Mouse (Mus musculus) intestine, embryonic 14.5 days (tissue): ENCODE measurements around the gene Zfp382. TPM values are rescaled to one million over a fixed set of nuclear protein-coding genes. Genes with fewer than 3 reads are reported as not detected.

Experiments
- ATAC-seq: fragments of 200-750 bp; cut with Nextera tagmentation; replicated peaks from 2 replicates; pipeline ENCODE4 v1.8.0; 2017; ENCODE audit warnings: low read depth, moderate number of reproducible peaks, moderate TSS enrichment, moderate library complexity; ENCODE audit not compliant: low FRiP score, low TSS enrichment
- DNase-seq: peaks from one replicate; pipeline ENCODE4 v3.0.0-alpha.2; 2018; ENCODE audit warnings: low spot score
- H3K27ac ChIP-seq: fragments of 300-500 bp; sonication (generic); 2 replicates; pipeline ENCODE4 v1.5.1; 2014; ENCODE audit warnings: low read depth, mild to moderate bottlenecking, control low read depth
- H3K27me3 ChIP-seq: fragments of 300-500 bp; sonication (generic); replicated peaks from 2 replicates; pipeline ENCODE4 v1.6.1; 2014; ENCODE audit warnings: low read length, control low read depth; ENCODE audit not compliant: control insufficient read depth, insufficient read depth
- H3K36me3 ChIP-seq: fragments of 300-500 bp; sonication (generic); 2 replicates; pipeline ENCODE4 v1.6.1; 2014; ENCODE audit warnings: low read length, control low read depth; ENCODE audit not compliant: control insufficient read depth, insufficient read depth
- H3K4me1 ChIP-seq: fragments of 300-500 bp; sonication (generic); replicated peaks from 2 replicates; pipeline ENCODE4 v1.6.1; 2014; ENCODE audit warnings: low read length, control low read depth, mixed read lengths; ENCODE audit not compliant: control insufficient read depth, insufficient read depth
- H3K4me2 ChIP-seq: fragments of 300-500 bp; sonication (generic); 2 replicates; pipeline ENCODE4 v1.6.1; 2014; ENCODE audit warnings: low read length
- H3K4me3 ChIP-seq: fragments of 300-500 bp; sonication (generic); 2 replicates; pipeline ENCODE4 v1.5.1; 2014; ENCODE audit warnings: low read depth, low read length, control low read depth, mixed read lengths
- H3K9ac ChIP-seq: fragments of 300-500 bp; sonication (generic); 2 replicates; pipeline ENCODE4 v1.6.1; 2014; ENCODE audit warnings: mild to moderate bottlenecking, low read length
- H3K9me3 ChIP-seq: fragments of 300-500 bp; sonication (generic); 2 replicates; pipeline ENCODE4 v1.6.1; 2016; ENCODE audit warnings: low read length, control low read depth; ENCODE audit not compliant: control insufficient read depth
- WGBS: fragments of 180-500 bp; shearing (Covaris S2); extraction: QIAGEN DNeasy Blood & Tissue Kit; methylation state at CpG from one replicate; pipeline ENCODE4 v1.1.7; 2014; 5-methylcytosine and 5-hydroxymethylcytosine counted together
- polyA plus RNA-seq: library from polyadenylated mRNA; unstranded; fragments of >200 nt; fragmentation: Nextera tagmentation; extraction: Ambion mirVana; gene quantifications from 2 replicates; pipeline ENCODE4 v1.2.1, GENCODE M21; 2014

Zfp382 gene
- 4.2 and 5.8 TPM in 2 replicates for polyA plus RNA-seq

- no peaks in the 10 kb centered on the region for H3K9me3 ChIP-seq
- H3K27ac ChIP-seq = peak within 1 kb of the TSS; percentile 73
- H3K9ac ChIP-seq = peak within 1 kb of the TSS; percentile 62
- peak within 1 kb of the TSS; percentile 64 for H3K4me3 ChIP-seq
- no peaks in the 10 kb centered on the region for H3K27me3 ChIP-seq
- H3K36me3 ChIP-seq = peaks cover 11% of the 10 kb centered on the region
- peak; percentile 92 for DNase-seq
- peak; percentile 90 for ATAC-seq
- under 1% methylated on average over 61 of the region's 61 CpGs for WGBS
- peak within 1 kb of the TSS; percentile 60 for H3K4me2 ChIP-seq
- H3K4me1 ChIP-seq = no peaks in the 10 kb centered on the region
Measured at GRCm38 (mm10) chr7:30121308-30122187, at the start of gene Zfp382. Gene Zfp382, plus strand, starts transcription at chr7:30121942.

GRCm38 (mm10) chr7:30072146-30073028 lies 49.4 kb upstream of the Zfp382 start, which contains the start of gene Zfp82:
Gene Zfp82, minus strand, starts transcription at chr7:30072900.
- DNase-seq = peak; percentile 85
- peak within 1 kb of the TSS; percentile 63 for H3K9ac ChIP-seq
- peak; percentile 91 for ATAC-seq
- H3K9me3 ChIP-seq = no peaks in the 10 kb centered on the region
- H3K36me3 ChIP-seq = peaks cover 23% of the 10 kb centered on the region
- H3K4me2 ChIP-seq = peak within 1 kb of the TSS; percentile 95
- H3K27ac ChIP-seq = peak within 1 kb of the TSS; percentile 33; the same call in 1 of the 2 replicates
- H3K4me3 ChIP-seq = peak within 1 kb of the TSS; percentile 85
- H3K27me3 ChIP-seq = no peaks in the 10 kb centered on the region
- no peaks in the 10 kb centered on the region; the same call in 1 of the 2 replicates for H3K4me1 ChIP-seq
- under 1% methylated on average over 50 of the region's 50 CpGs for WGBS

- WGBS = 88% methylated on average over 9 of the region's 9 CpGs
- Histone ChIP-seq H3K27ac (no peak overlapping the region), H3K4me3 (no peak overlapping the region), H3K4me1 (peaks cover 10% of the 10 kb centered on the region), H3K27me3 (no peaks in the 10 kb centered on the region), H3K9ac (no peak overlapping the region), H3K36me3 (peaks cover 29% of the 10 kb centered on the region), H3K4me2 (no peak overlapping the region), H3K9me3 (no peaks in the 10 kb centered on the region)
- DNase-seq = no peak
- ATAC-seq = no peak
Measured at GRCm38 (mm10) chr7:30086524-30086923, 35.2 kb upstream of the Zfp382 start.

GRCm38 (mm10) chr7:30089405-30089804 lies 32.3 kb upstream of the Zfp382 start:
- no peaks in the 10 kb centered on the region for H3K27me3 ChIP-seq
- H3K4me2 ChIP-seq = peak overlapping the region; percentile 67
- H3K4me1 ChIP-seq = peaks cover 14% of the 10 kb centered on the region
- no peak overlapping the region for H3K27ac ChIP-seq
- H3K4me3 ChIP-seq = peak overlapping the region; percentile 67
- peak overlapping the region; percentile 53 for H3K9ac ChIP-seq
- DNase-seq (no peak), ATAC-seq (no peak; the same call in 1 of the 2 replicates)
- 10% methylated on average over 6 of the region's 6 CpGs for WGBS
- peaks cover 22% of the 10 kb centered on the region for H3K36me3 ChIP-seq
- H3K9me3 ChIP-seq = no peaks in the 10 kb centered on the region

- Histone ChIP-seq H3K27ac (peak within 1 kb of the TSS; percentile 69), H3K36me3 (peaks cover 13% of the 10 kb centered on the region), H3K9ac (peak within 1 kb of the TSS; percentile 53), H3K4me2 (peak within 1 kb of the TSS; percentile 67), H3K4me1 (peaks cover 14% of the 10 kb centered on the region), H3K27me3 (no peaks in the 10 kb centered on the region), H3K9me3 (no peaks in the 10 kb centered on the region), H3K4me3 (peak within 1 kb of the TSS; percentile 67)
- peak; percentile 96 for DNase-seq
- WGBS = under 1% methylated on average over 40 of the region's 40 CpGs
- ATAC-seq = peak; percentile 91
Measured at GRCm38 (mm10) chr7:30090092-30090969, 31.4 kb upstream of the Zfp382 start, which contains the start of the genes Gm26920 and Zfp566. Gene Gm26920, minus strand, starts transcription at chr7:30090410. Gene Zfp566, minus strand, starts transcription at chr7:30090527.

- no peak for ATAC-seq
- H3K27me3 ChIP-seq = no peaks in the 10 kb centered on the region
- 11% methylated on average over 9 of the region's 9 CpGs for WGBS
- peak overlapping the region; percentile 53 for H3K9ac ChIP-seq
- H3K36me3 ChIP-seq = peaks cover 6% of the 10 kb centered on the region; the same call in 1 of the 2 replicates
- H3K4me3 ChIP-seq = peak overlapping the region; percentile 67
- H3K4me2 ChIP-seq = peak overlapping the region; percentile 67
- peaks cover 14% of the 10 kb centered on the region for H3K4me1 ChIP-seq
- no peaks in the 10 kb centered on the region for H3K9me3 ChIP-seq
- H3K27ac ChIP-seq = peak overlapping the region; percentile 36; the same call in 1 of the 2 replicates
- DNase-seq = no peak
Measured at GRCm38 (mm10) chr7:30090970-30091585, 30.7 kb upstream of the Zfp382 start.

- ATAC-seq (no peak), DNase-seq (no peak)
- Histone ChIP-seq H3K9me3 (no peaks in the 10 kb centered on the region), H3K36me3 (no peaks in the 10 kb centered on the region), H3K4me3 (no peak overlapping the region), H3K27ac (no peak overlapping the region), H3K27me3 (no peaks in the 10 kb centered on the region), H3K4me1 (peaks cover 15% of the 10 kb centered on the region), H3K4me2 (no peak overlapping the region), H3K9ac (no peak overlapping the region)
- WGBS = 84% methylated on average over 9 of the region's 9 CpGs
Measured at GRCm38 (mm10) chr7:30092666-30093065, 29.1 kb upstream of the Zfp382 start.
